Mouse (Mus musculus) heart, embryonic 16.5 days (tissue): ENCODE data around the gene Cd69. TPM values are rescaled to one million over a fixed set of nuclear protein-coding genes. Genes with fewer than 3 reads are reported as not detected.

ENCODE experiments used
- ATAC-seq: fragments of 200-750 bp; cut with Nextera tagmentation; replicated peaks from 2 replicates; pipeline ENCODE4 v1.8.0; 2017; ENCODE audit warnings: moderate number of reproducible peaks; ENCODE audit not compliant: insufficient read depth, low FRiP score; ENCODE audit errors: extremely low read depth
- H3K27ac ChIP-seq: fragments of 300-500 bp; sonication (generic); 2 replicates; pipeline ENCODE4 v1.5.1; 2014; ENCODE audit warnings: mild to moderate bottlenecking, low read length, control low read depth, moderate library complexity
- H3K27me3 ChIP-seq: fragments of 300-500 bp; sonication (generic); 2 replicates; pipeline ENCODE4 v1.6.1; 2014; ENCODE audit warnings: low read length, mixed read lengths; ENCODE audit not compliant: control insufficient read depth, insufficient read depth
- H3K36me3 ChIP-seq: fragments of 300-500 bp; sonication (generic); 2 replicates; pipeline ENCODE4 v1.6.1; 2014; ENCODE audit not compliant: control insufficient read depth, insufficient read depth
- H3K4me1 ChIP-seq: fragments of 300-500 bp; sonication (generic); 2 replicates; pipeline ENCODE4 v1.6.1; 2014; ENCODE audit warnings: low read length, mixed read lengths; ENCODE audit not compliant: control insufficient read depth, insufficient read depth
- H3K4me2 ChIP-seq: fragments of 300-500 bp; sonication (generic); 2 replicates; pipeline ENCODE4 v1.6.1; 2014; ENCODE audit warnings: low read depth, mild to moderate bottlenecking, control low read depth, low read length
- H3K4me3 ChIP-seq: fragments of 300-500 bp; sonication (generic); 2 replicates; pipeline ENCODE4 v1.5.1; 2014; ENCODE audit warnings: mild to moderate bottlenecking, control low read depth, low read length
- H3K9ac ChIP-seq: fragments of 300-500 bp; sonication (generic); 2 replicates; pipeline ENCODE4 v1.6.1; 2014; ENCODE audit warnings: low read length, control low read depth
- H3K9me3 ChIP-seq: fragments of 300-500 bp; sonication (generic); replicated peaks from 2 replicates; pipeline ENCODE4 v1.6.1; 2016; ENCODE audit warnings: low read length; ENCODE audit not compliant: control insufficient read depth
- WGBS: fragments of 180-500 bp; shearing (Covaris S2); extraction: QIAGEN DNeasy Blood & Tissue Kit; methylation state at CpG from one replicate; pipeline ENCODE4 v1.1.7; 2014; 5-methylcytosine and 5-hydroxymethylcytosine counted together
- polyA plus RNA-seq: library from polyadenylated mRNA; unstranded; fragments of >200 nt; fragmentation: Nextera tagmentation; extraction: Ambion mirVana; gene quantifications from 2 replicates; pipeline ENCODE4 v1.2.1, GENCODE M21; 2015

Gene Cd69
- polyA plus RNA-seq, 1 experiment from 2014 or later: 0.53 TPM

DNA sequence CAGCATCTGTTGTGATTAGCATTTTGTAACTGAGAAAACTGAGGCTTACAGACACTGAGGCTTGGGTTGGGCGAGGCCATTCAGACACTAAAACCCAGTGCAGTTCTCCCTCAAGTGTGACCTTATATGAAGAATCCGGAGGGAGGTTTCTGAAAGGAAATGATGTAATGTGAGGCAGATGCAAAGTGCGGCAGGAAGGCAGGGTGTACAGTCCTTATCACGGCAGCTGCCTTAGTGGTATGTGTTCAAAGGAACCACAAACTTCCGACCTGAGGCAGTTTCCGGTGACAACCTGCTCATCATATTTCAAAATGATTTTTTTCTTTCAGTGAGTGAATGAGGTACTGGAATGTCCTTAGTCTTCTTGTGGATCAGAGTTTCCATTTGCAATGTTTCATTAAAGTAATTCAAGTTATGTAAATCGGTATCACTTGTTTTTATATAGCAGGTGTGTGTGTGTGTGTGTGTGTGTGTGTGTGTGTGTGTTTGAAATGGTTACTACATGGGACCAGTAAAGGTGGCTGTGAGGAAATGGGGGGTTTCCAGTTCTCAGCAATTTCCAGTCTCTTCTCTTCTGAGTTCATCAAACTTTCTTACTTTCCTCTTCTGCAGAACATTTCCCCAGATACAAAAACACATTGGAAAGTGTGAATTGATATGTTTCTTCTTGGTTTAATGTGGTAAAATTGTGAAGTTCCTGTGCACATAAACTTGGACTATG is 9.3 kb upstream of the Cd69 start:
- Histone ChIP-seq H3K4me2 (no peak overlapping the region), H3K4me3 (no peak overlapping the region), H3K4me1 (no peaks in the 10 kb centered on the region), H3K27ac (no peak overlapping the region), H3K9me3 (no peaks in the 10 kb centered on the region), H3K36me3 (no peaks in the 10 kb centered on the region), H3K9ac (no peak overlapping the region), H3K27me3 (no peaks in the 10 kb centered on the region)
- WGBS: 48% methylated on average over 7 of the region's 7 CpGs
- ATAC-seq: peak; percentile 78

DNA sequence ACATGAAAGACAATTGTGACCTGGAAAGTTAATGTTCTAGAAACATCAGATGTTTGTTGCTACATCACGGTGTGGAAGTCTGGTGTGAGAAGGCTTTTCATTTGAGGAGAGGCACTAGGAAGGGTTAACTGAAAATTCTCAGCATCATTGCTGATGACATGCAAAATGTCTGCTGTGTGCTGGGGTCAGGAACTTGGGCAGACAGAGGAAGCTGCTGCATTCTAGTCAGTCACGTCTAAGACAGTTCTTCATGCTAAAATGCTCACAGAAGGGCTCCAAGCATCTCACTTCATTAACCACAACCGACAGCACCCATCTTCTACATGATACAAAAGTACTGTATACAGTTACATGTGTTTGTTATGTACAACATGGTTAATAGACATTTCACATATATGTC is 8.0 kb upstream of the Cd69 start:
- Histone ChIP-seq H3K9ac (no peak overlapping the region), H3K36me3 (no peaks in the 10 kb centered on the region), H3K27ac (no peak overlapping the region), H3K4me3 (no peak overlapping the region), H3K4me1 (no peaks in the 10 kb centered on the region), H3K27me3 (no peaks in the 10 kb centered on the region), H3K4me2 (no peak overlapping the region), H3K9me3 (no peaks in the 10 kb centered on the region)
- WGBS: 55% methylated on average over 3 of the region's 3 CpGs
- ATAC-seq: no peak

DNA sequence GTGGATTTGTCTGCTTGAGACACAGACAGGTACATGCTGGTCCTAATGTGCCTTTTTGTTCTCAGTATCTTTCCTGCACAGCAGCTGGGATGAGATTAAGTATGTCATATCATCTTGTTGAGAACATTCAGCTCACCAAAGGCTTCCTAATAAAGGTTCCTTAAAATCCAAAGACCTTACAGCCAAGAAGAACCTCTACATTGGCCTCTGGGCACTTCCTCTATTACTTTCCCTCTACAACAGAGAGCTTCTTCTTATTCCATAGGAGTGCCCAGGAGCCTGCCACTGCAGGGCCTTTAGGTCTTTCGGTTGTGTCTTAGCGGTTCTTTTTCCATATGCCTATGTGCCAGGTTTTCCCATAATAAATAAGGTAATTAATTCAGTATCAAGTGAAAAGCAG is 1.2 kb upstream of the Cd69 start:
- H3K27me3 ChIP-seq: no peaks in the 10 kb centered on the region
- no peaks in the 10 kb centered on the region for H3K36me3 ChIP-seq
- no peak overlapping the region for H3K9ac ChIP-seq
- no peaks in the 10 kb centered on the region for H3K4me1 ChIP-seq
- WGBS: 89% methylated on average over 2 of the region's 2 CpGs
- H3K4me2 ChIP-seq: no peak overlapping the region
- H3K9me3 ChIP-seq: no peaks in the 10 kb centered on the region
- ATAC-seq: no peak
- H3K4me3 ChIP-seq: no peak overlapping the region
- no peak overlapping the region for H3K27ac ChIP-seq

DNA sequence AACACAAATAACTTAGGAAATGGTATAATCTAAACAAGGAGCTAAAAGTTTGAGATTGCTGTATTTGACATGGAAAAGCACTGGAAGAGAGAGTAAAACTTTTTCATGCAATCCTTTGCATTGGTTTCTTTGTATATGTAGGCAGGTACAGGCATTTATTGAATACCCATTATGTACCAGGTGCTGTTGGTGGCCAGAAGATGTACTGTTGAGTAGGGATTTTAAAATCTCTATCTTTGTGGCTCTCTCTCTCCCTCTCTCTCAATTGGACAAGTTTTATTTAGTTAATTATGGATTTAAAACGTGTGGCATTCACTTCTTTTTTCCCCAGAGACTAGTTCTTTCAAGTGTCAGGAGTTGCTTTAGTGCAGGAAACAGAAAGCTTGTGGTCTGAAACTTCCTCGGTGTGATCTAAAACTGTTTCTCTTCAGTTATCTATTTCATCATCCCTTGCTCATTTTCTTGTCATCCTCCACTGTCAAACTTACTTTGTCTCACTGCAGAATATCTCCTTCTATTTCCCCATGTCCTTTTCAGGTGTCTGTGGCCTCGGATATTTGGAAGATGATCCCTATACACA is 478 bp upstream of the Cd69 start:
- ATAC-seq: no peak
- H3K4me2 ChIP-seq: no peak overlapping the region
- H3K9me3 ChIP-seq: no peaks in the 10 kb centered on the region
- H3K4me3 ChIP-seq: no peak overlapping the region
- H3K4me1 ChIP-seq: no peaks in the 10 kb centered on the region
- no peak overlapping the region for H3K27ac ChIP-seq
- H3K9ac ChIP-seq: no peak overlapping the region
- 46% methylated on average over 3 of the region's 3 CpGs for WGBS
- H3K27me3 ChIP-seq: no peaks in the 10 kb centered on the region
- no peaks in the 10 kb centered on the region for H3K36me3 ChIP-seq

DNA sequence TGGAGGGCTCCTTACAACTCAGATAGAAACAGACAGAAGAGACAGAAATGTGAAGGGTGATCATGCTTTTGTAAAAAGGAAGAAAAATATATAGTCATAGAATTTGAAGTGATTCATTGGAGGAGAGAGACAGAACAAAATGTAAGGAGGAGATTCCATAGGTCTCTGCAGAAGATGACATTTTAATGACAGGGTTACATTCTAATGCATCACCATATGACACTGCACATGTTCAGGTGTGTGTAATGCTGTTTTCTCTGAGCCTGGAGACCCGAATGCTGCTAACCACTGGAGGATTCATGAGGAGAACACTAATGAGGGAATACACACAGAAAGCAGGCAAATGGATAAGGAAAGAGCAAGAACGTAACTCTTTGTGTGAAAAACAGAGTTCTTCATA is 760 bp downstream of the Cd69 start:
- Histone ChIP-seq H3K27ac (no peak overlapping the region), H3K4me1 (no peaks in the 10 kb centered on the region), H3K36me3 (no peaks in the 10 kb centered on the region), H3K27me3 (no peaks in the 10 kb centered on the region), H3K4me2 (no peak overlapping the region), H3K4me3 (no peak overlapping the region), H3K9ac (no peak overlapping the region), H3K9me3 (no peaks in the 10 kb centered on the region)
- WGBS: 68% methylated on average over 2 of the region's 2 CpGs
- no peak for ATAC-seq

DNA sequence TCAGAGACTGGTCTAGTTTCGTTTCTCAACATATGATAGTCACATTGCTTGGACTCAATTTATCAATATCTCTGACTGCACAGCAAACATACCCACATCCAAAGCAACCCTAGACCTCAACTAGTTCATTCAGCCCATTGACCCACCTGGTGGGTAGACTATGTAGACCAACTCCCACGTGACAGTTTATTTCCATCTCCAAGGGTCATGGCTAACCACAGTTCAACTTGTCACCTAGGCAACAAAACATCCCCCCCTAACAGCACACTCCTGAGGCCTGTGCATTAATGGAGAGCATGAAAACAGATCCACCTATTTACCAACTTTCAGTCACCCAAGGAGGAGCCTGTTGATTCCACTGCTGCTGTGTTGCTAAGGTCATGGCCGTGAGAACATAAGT is 1.6 kb downstream of the Cd69 start:
- no peak overlapping the region for H3K4me3 ChIP-seq
- peak; percentile 45; the same call in 1 of the 2 replicates for ATAC-seq
- no peaks in the 10 kb centered on the region for H3K9me3 ChIP-seq
- H3K9ac ChIP-seq: no peak overlapping the region
- no peak overlapping the region for H3K27ac ChIP-seq
- H3K27me3 ChIP-seq: no peaks in the 10 kb centered on the region
- H3K4me1 ChIP-seq: no peaks in the 10 kb centered on the region
- H3K36me3 ChIP-seq: no peaks in the 10 kb centered on the region
- WGBS: 73% methylated on average over 3 of the region's 3 CpGs
- H3K4me2 ChIP-seq: no peak overlapping the region

DNA sequence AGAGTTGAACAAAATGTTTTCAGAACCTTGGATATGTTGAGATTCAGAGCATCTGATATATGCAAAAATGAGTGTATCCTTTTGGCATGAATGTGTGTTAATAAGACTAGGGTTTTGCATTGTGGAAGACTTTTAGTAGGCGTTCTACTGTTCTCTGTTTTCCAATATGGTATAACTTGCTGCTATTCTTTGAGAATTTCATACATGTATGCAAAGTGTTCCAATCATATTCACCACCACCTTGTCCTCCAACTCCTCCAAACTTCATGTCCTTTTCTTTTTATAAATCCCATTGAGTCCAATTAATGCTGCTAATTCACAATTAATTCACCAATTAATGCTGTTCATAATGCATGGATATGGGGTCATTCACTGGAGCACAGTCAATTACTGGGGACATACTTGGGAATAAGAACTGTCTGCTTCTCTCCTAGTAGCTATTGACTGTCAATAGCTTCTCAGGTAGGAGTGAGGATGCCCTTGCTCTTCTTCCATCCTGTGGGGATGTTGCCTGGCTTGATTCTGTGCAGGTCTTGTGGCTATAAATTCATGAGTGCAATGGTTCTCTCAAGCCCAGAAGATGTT is 8.7 kb downstream of the Cd69 start:
- no peak overlapping the region for H3K9ac ChIP-seq
- no peaks in the 10 kb centered on the region for H3K36me3 ChIP-seq
- no peaks in the 10 kb centered on the region for H3K27me3 ChIP-seq
- 61% methylated on average over 1 of the region's 1 CpGs for WGBS
- H3K27ac ChIP-seq: no peak overlapping the region
- H3K4me2 ChIP-seq: no peak overlapping the region
- ATAC-seq: no peak
- no peaks in the 10 kb centered on the region for H3K4me1 ChIP-seq
- H3K9me3 ChIP-seq: no peaks in the 10 kb centered on the region
- H3K4me3 ChIP-seq: no peak overlapping the region

DNA sequence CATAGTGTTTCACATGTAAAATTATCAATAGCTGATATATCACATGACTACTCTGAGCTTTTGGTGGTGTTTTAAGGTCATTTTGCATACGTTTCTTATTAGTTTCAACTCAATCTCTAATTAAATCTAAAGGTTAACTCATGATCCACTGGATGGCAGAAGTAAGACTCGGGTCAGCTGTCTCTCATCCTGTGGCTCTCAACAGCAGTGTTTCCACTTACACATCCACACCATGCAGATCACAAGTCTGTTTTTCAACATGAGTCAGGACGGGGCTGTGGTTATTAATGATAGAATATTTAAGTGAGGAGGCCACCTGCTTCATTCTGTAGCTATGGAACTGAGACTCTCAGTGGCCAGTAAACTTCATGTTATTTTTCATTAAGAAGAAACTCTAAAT is 9.4 kb downstream of the Cd69 start:
- Histone ChIP-seq H3K4me2 (no peak overlapping the region), H3K4me3 (no peak overlapping the region), H3K36me3 (no peaks in the 10 kb centered on the region), H3K27me3 (no peaks in the 10 kb centered on the region), H3K4me1 (no peaks in the 10 kb centered on the region), H3K9me3 (no peaks in the 10 kb centered on the region), H3K27ac (no peak overlapping the region), H3K9ac (no peak overlapping the region)
- WGBS: 61% methylated on average over 3 of the region's 3 CpGs
- no peak for ATAC-seq

DNA sequence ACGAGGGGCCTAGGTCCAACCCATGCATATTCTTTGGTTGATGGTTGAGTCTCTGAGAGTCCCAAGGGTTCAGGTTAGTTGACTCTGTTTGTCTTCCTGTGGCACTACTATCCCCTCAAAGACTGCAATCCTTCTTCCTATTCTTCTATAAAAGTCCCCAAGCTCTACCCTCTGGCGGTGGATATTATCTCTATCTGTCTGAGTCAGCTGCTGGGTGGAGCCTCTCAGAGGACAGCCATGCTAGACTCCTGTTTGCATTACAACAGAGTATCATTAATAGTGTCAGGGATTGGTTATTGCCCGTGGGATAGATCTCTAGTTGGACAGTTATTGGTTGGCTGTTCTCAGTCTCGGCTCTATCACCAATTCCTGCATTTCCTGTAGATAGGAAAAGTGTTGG is 14.3 kb downstream of the Cd69 start:
- H3K27ac ChIP-seq: no peak overlapping the region
- H3K27me3 ChIP-seq: no peaks in the 10 kb centered on the region
- H3K9me3 ChIP-seq: no peaks in the 10 kb centered on the region
- ATAC-seq: no peak
- H3K9ac ChIP-seq: no peak overlapping the region
- 67% methylated on average over 4 of the region's 4 CpGs for WGBS
- H3K4me3 ChIP-seq: no peak overlapping the region
- H3K4me2 ChIP-seq: no peak overlapping the region
- H3K4me1 ChIP-seq: no peaks in the 10 kb centered on the region
- H3K36me3 ChIP-seq: no peaks in the 10 kb centered on the region
